Mouse (Mus musculus): ENCODE data around the gene Nbdy. TPM values are rescaled to one million over a fixed set of nuclear protein-coding genes. Genes with fewer than 3 reads are reported as not detected.
A peak's percentile ranks its signal among the peaks of the same experiment; 100 is the strongest.

The Nbdy gene
- polyA plus RNA-seq (2021) = 90.4 TPM

DNA sequence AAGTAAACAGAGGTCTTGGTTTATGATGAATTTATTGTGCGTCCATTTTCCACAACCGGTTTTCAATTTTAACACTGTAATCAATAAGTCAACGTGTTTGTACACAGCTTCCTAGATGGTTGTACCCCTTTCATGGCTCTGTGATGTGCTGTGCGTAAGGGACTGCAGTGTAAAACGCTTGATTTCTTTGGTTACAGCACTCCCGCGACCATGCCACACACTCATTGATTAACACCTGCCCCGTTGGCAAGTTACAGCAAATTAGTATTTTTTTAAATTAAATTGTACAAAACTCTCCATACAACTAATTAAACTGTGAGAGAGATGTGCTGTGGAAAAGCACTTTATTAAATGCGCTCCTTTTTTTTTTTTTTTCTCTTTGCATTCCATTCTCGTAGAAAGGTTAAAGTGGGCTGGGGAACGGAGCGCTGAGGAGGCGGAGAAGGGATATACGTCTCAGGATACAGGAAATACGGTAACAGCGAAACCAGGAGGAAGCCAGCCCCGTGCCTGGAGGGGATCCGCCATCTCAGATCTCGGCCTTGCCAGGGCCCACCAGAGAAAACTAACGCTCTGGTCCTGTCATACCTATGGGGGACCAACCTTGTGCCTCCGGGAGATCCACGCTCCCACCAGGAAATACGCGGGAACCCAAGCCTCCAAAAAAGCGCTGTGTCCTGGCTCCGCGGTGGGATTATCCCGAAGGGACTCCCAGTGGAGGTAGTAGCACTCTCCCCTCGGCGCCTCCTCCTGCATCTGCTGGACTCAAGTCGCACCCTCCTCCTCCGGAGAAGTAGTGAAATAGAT lies at the start of gene Nbdy:
Gene Nbdy, plus strand, starts transcription at position 481 of the 807 bp plus-strand sequence.
- ATAC-seq = peak; percentile 94
- TF ChIP-seq CTCF (IDR thresholded peaks at IDR 0.05) = no peak
- DNase-seq (ENCODE audit: low read depth, low spot score) = no peak
- in situ Hi-C loops (cut with MboI; ENCODE audit: low pct_unique_long_range_greater_than_20kb) = loop anchor here (25.0 kb wide), 1 partner anchor 561 kb away; no protein-coding TSS in a partner anchor
- ChIA-PET POLR2A (interaction anchor here (0.7 kb wide), 1 partner anchor 367 kb away, joined by 4 read pairs; no protein-coding TSS in a partner anchor), CTCF (interaction anchor here (1.4 kb wide), 1 partner anchor 15 kb away, joined by 3 read pairs; no protein-coding TSS in a partner anchor)
- peaks cover 19% of the 10 kb centered on the region for H3K27me3 ChIP-seq

DNA sequence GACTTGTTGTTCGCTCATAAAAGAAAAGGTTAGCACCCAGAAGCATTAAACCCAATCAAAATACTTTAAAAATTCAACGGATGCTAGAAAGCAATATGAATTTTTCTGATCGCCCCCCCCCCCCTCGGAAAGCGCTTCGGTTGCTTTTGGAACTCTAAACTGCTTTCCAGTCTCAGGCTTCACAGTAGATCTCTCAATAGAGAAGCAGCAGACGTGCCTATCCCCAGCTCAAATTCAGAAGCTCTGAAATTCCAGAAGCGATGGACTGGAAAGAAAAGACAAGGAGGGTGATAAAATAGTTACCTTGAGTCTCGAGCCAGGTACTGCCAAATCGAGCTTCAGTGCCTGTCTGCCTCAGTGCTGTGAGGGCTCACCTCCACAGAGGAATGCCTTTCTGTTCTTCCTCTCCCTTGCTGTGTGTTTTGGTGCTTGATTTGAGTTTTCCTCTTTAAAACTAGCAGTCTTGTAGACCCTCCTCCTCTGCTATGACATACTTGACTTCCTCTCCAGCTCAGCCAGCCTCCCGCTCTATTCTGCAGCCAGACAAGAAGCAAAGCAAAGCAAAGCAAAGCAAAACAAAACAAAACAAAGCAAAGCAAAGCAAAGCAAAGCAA lies 27.5 kb upstream of the Nbdy start, which contains the start of gene Kctd12b:
Gene Kctd12b, minus strand, starts transcription at position 610 of the 614 bp plus-strand sequence.
- POLR2A ChIA-PET = interaction anchor here (0.6 kb wide), 2 partner anchors 161 to 932 kb away, joined by 3 read pairs; no protein-coding TSS in a partner anchor
- CTCF ChIA-PET = interaction anchor here (1.2 kb wide), 1 partner anchor 13 kb away, joined by 3 read pairs; no protein-coding TSS in a partner anchor
- H3K27me3 ChIP-seq = peaks cover 28% of the 10 kb centered on the region
- in situ Hi-C loops (cut with MboI; ENCODE audit: low pct_unique_long_range_greater_than_20kb) = no loop called here
- ATAC-seq (peak; percentile 74), DNase-seq (ENCODE audit: low read depth, low spot score) (no peak)
- no peak for TF ChIP-seq CTCF (IDR thresholded peaks at IDR 0.05)

- DNase-seq (ENCODE audit: low read depth, low spot score) = no peak
- no peak for TF ChIP-seq CTCF (IDR thresholded peaks at IDR 0.05)
- in situ Hi-C loops (cut with MboI; ENCODE audit: low pct_unique_long_range_greater_than_20kb) = loop anchor here (5.0 to 25.0 kb wide), 3 partner anchors 196 to 538 kb away; no protein-coding TSS in a partner anchor
- ChIA-PET POLR2A (no interaction called here), CTCF (no interaction called here)
- H3K27me3 ChIP-seq = peaks cover 11% of the 10 kb centered on the region
- ATAC-seq = no peak
Measured at GRCm38 (mm10) chrX:153700463-153700862, 22.9 kb upstream of the Nbdy start.

GRCm38 (mm10) chrX:153707735-153708134 lies 15.7 kb upstream of the Nbdy start:
- peaks cover 20% of the 10 kb centered on the region for H3K27me3 ChIP-seq
- DNase-seq (ENCODE audit: low read depth, low spot score) = no peak
- ATAC-seq = peak; percentile 51
- peak; percentile 81 for TF ChIP-seq CTCF (IDR thresholded peaks at IDR 0.05)
- POLR2A ChIA-PET = interaction anchor here (0.6 kb wide), 1 partner anchor 17 kb away, joined by 6 read pairs; no protein-coding TSS in a partner anchor
- in situ Hi-C loops (cut with MboI; ENCODE audit: low pct_unique_long_range_greater_than_20kb) = loop anchor here (5.0 to 25.0 kb wide), 3 partner anchors 70 to 545 kb away; no protein-coding TSS in a partner anchor
- CTCF ChIA-PET = interaction anchor here (0.9 to 4.5 kb wide), 11 partner anchors 11 to 108 kb away, joined by 3 to 42 read pairs (median 3); no protein-coding TSS in a partner anchor

DNA sequence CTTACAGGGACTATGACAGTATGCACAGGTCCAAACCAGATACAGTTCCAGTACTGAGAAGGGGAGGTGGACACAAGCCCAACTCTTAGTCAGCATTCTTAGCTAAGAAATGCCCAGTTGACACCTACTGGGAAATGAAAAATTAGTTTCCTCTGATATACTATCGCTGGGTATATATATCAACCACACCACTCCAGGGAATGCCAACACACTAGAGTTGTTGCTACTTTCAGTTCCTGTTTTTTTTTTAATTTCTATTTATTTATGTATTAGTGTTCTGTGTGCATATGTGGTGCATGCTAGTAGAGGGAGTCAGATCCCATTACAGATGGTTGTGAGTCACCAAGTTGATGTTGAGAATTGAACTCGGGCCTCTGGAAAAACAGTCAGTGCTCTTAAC lies 6.7 kb upstream of the Nbdy start:
- CTCF ChIA-PET = no interaction called here
- POLR2A ChIA-PET = no interaction called here
- in situ Hi-C loops (cut with MboI; ENCODE audit: low pct_unique_long_range_greater_than_20kb) = loop anchor here (25.0 kb wide), 1 partner anchor 554 kb away; no protein-coding TSS in a partner anchor

DNA sequence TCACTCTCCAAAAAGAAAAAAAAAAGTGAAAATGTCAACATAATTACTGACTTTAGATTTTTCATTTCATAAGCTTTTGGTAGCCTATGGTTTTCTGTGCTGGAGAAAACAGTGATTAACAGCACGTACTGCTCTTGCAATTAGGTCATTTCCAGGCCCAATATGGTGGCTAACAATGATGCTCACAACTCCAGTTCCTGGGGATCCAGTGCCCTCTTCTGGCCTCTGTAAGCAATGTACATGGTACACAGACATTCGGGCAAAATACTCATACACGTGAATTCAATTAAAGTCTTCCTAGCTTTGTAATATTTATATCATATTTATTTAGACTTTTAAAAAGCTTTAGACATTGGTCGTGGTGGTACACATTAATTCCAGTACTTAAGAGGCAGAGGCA lies 3.8 kb upstream of the Nbdy start:
- DNase-seq (ENCODE audit: low read depth, low spot score) (no peak), ATAC-seq (no peak)
- H3K27me3 ChIP-seq = peaks cover 11% of the 10 kb centered on the region
- peak; percentile 61 for TF ChIP-seq CTCF (IDR thresholded peaks at IDR 0.05)
- CTCF ChIA-PET = interaction anchor here (0.8 to 1.3 kb wide), 5 partner anchors 12 to 335 kb away, joined by 3 to 7 read pairs (median 4); no protein-coding TSS in a partner anchor
- in situ Hi-C loops (cut with MboI; ENCODE audit: low pct_unique_long_range_greater_than_20kb) = loop anchor here (25.0 kb wide), 1 partner anchor 557 kb away; no protein-coding TSS in a partner anchor
- POLR2A ChIA-PET = no interaction called here

More for the DNA sequence above, 6.7 kb upstream of the Nbdy start:
- DNase-seq (ENCODE audit: low read depth, low spot score) (no peak), ATAC-seq (no peak)
- TF ChIP-seq CTCF (IDR thresholded peaks at IDR 0.05) = no peak
- peaks cover 8% of the 10 kb centered on the region for H3K27me3 ChIP-seq

DNA sequence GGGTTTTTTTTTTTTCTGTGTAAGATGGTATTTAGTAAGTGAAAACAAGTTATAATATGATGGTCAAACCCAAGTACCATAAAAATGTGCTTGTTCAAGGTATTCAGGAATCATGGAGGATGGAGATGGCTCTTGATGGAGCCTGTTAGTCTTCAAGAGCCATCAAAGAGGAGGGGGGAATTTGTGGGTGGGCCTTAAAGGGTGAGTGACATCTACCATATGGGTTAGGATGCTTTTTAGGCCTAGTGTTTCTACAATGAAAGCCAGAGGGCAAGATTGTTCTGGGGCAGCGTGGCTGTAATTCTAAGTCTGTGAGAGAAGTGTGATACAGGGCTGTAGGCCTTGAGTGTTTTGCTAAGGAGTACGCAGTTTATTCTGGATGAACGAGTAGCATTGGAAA lies 1.0 kb downstream of the Nbdy start:
- POLR2A ChIA-PET = interaction anchor here (0.7 to 0.8 kb wide), 3 partner anchors 17 to 375 kb away, joined by 4 to 7 read pairs (median 6); no protein-coding TSS in a partner anchor
- no peak for TF ChIP-seq CTCF (IDR thresholded peaks at IDR 0.05)
- in situ Hi-C loops (cut with MboI; ENCODE audit: low pct_unique_long_range_greater_than_20kb) = loop anchor here (25.0 kb wide), 1 partner anchor 562 kb away; no protein-coding TSS in a partner anchor
- ATAC-seq = no peak
- H3K27me3 ChIP-seq = peaks cover 22% of the 10 kb centered on the region
- no peak for DNase-seq (ENCODE audit: low read depth, low spot score)
- CTCF ChIA-PET = interaction anchor here (1.4 kb wide), 1 partner anchor 14 kb away, joined by 3 read pairs; no protein-coding TSS in a partner anchor

DNA sequence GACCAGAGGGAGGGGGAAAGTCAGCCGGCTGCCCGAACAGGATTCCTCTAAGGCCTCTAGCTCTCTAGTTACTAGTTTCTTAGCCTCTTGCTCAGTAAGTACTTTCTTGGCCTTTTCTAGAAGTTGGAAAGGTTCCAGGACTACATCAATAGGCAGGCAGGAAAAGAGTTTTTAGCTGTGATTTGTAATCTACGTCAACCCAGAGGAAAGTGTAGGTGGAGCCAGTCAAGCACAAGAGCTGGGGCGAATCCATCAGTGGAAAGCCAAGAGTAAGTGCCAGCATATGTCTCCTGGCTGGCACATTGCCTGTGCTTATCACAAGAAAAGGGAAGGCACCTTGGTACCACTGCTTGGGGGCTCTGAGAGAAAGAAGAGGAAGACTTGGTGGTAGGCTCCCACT lies 12.3 kb downstream of the Nbdy start:
- POLR2A ChIA-PET = no interaction called here
- in situ Hi-C loops (cut with MboI; ENCODE audit: low pct_unique_long_range_greater_than_20kb) = no loop called here
- peaks cover 4% of the 10 kb centered on the region for H3K27me3 ChIP-seq
- ATAC-seq (no peak), DNase-seq (ENCODE audit: low read depth, low spot score) (no peak)
- no peak for TF ChIP-seq CTCF (IDR thresholded peaks at IDR 0.05)
- CTCF ChIA-PET = no interaction called here

GRCm38 (mm10) chrX:153742493-153742892 lies 19.1 kb downstream of the Nbdy start:
- ATAC-seq (no peak), DNase-seq (ENCODE audit: low read depth, low spot score) (no peak)
- no peak for TF ChIP-seq CTCF (IDR thresholded peaks at IDR 0.05)
- in situ Hi-C loops (cut with MboI; ENCODE audit: low pct_unique_long_range_greater_than_20kb) = no loop called here
- peaks cover 25% of the 10 kb centered on the region for H3K27me3 ChIP-seq
- CTCF ChIA-PET = interaction anchor here (0.8 kb wide), 1 partner anchor 1518 kb away, joined by 3 read pairs; no protein-coding TSS in a partner anchor
- POLR2A ChIA-PET = no interaction called here

DNA sequence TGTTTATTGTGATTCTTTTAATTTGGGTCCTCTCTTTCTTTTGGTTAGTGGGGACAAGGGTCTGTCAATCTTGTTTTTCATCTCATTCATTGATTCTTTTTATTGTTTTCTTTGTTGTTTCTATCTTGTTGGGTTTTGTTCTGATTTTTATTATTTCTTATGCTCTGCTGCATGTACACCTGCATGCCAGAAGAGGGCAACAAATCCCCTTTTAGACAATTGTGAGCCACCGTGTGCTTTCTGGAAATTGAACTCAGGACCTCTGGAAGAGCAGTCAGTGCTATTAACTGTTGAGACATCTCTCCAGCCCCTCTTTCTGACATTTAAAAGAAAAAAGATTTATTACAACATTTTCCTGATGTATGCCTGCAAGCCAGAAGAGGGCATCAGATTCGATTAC lies 25.8 kb downstream of the Nbdy start:
- no peak for DNase-seq (ENCODE audit: low read depth, low spot score)
- in situ Hi-C loops (cut with MboI; ENCODE audit: low pct_unique_long_range_greater_than_20kb) = no loop called here
- CTCF ChIA-PET = interaction anchor here (1.3 kb wide), 1 partner anchor 41 kb away, joined by 3 read pairs; no protein-coding TSS in a partner anchor
- POLR2A ChIA-PET = no interaction called here
- TF ChIP-seq CTCF (IDR thresholded peaks at IDR 0.05) = peak; percentile 67
- ATAC-seq = no peak
- H3K27me3 ChIP-seq = peaks cover 27% of the 10 kb centered on the region

Other genes with a start within 250 kb of the Nbdy start
- gene Ubqln2, start 225.4 kb upstream of the Nbdy start, polyA plus RNA-seq (2021) = 66.4 TPM
- not detected for gene Cypt3, start 165.0 kb upstream of the Nbdy start, polyA plus RNA-seq (2021)
- 11.1 TPM for gene Kctd12b, start 27.2 kb upstream of the Nbdy start, polyA plus RNA-seq (2021)
- 0.22 TPM for gene Spin2c, start 108.6 kb downstream of the Nbdy start, polyA plus RNA-seq (2021)

Measured in Patski (cell line).